Mouse (Mus musculus): ENCODE measurements around the gene Cul7.

DNA sequence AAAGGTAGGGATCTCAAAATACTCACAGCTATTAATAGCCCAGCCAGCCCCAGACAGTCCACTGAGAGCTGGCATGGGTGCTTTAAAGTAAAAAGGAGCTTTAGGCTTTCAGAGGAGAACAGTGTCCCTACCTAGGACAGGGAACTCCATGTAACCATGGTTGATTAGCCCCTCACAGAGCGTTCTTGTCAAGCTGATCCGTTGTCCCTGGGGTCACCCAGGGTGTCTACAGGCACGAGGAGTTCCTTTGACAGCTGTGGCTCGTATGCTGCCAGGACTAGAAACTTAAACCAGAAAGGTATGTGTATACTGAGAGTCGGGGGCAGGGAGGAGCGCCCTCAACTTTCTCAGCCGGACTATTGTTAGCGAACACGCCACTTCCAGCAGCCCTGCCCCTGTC, 28.8 kb downstream of the Cul7 start:
- no peak for TF ChIP-seq CTCF (IDR thresholded peaks at IDR 0.05; ENCODE audit: insufficient read depth, low read depth, low read length)
- TF ChIP-seq POLR2A (IDR thresholded peaks at IDR 0.05; ENCODE audit: insufficient read depth, low read depth, low read length): no peak
